Mouse (Mus musculus) forebrain, embryonic 10.5 days (tissue): ENCODE measurements around the gene Mrtfb. TPM values are rescaled to one million over a fixed set of nuclear protein-coding genes. Genes with fewer than 3 reads are reported as not detected.

Experiments
- DNase-seq: peaks from one replicate; pipeline ENCODE4 v3.0.0-alpha.2; 2017; ENCODE audit warnings: low spot score; ENCODE audit errors: extremely low spot score
- H3K27ac ChIP-seq: fragments of 300-500 bp; sonication (generic); 2 replicates; pipeline ENCODE4 v1.5.1; 2016; ENCODE audit warnings: mild to moderate bottlenecking
- H3K27me3 ChIP-seq: fragments of 300-500 bp; sonication (generic); 2 replicates; pipeline ENCODE4 v1.6.1; 2016; ENCODE audit warnings: mild to moderate bottlenecking; ENCODE audit not compliant: poor library complexity, severe bottlenecking
- H3K36me3 ChIP-seq: fragments of 300-500 bp; sonication (generic); replicated peaks from 2 replicates; pipeline ENCODE4 v1.6.1; 2016; ENCODE audit warnings: mild to moderate bottlenecking, moderate library complexity
- H3K4me1 ChIP-seq: fragments of 300-500 bp; sonication (generic); 2 replicates; pipeline ENCODE4 v1.6.1; 2016
- H3K4me3 ChIP-seq: fragments of 300-500 bp; sonication (generic); 2 replicates; pipeline ENCODE4 v1.5.1; 2016; ENCODE audit warnings: mild to moderate bottlenecking, moderate library complexity
- H3K9me3 ChIP-seq: fragments of 300-500 bp; sonication (generic); 2 replicates; pipeline ENCODE4 v1.6.1; 2016; ENCODE audit warnings: mild to moderate bottlenecking, moderate library complexity
- WGBS: fragments of 180-500 bp; shearing (Covaris S2); methylation state at CpG from one replicate; pipeline ENCODE4 v1.1.7; 2016; 5-methylcytosine and 5-hydroxymethylcytosine counted together
- polyA plus RNA-seq: library from polyadenylated mRNA; unstranded; fragments of >200 nt; fragmentation: Nextera tagmentation; extraction: Ambion mirVana; gene quantifications from 2 replicates; pipeline ENCODE4 v1.2.1, GENCODE M21; 2016

Mrtfb gene
- polyA plus RNA-seq, 1 experiment from 2014 or later, result 19.1 TPM

GRCm38 (mm10) chr16:13440468-13440867, 184.2 kb downstream of the Mrtfb start:
- H3K4me3 ChIP-seq, result no peak overlapping the region
- peaks cover 28% of the 10 kb centered on the region for H3K27me3 ChIP-seq
- H3K9me3 ChIP-seq, result no peaks in the 10 kb centered on the region
- H3K4me1 ChIP-seq, result peaks cover 15% of the 10 kb centered on the region
- H3K27ac ChIP-seq, result no peak overlapping the region
- WGBS, result 38% methylated on average over 6 of the region's 6 CpGs
- DNase-seq, result no peak
- H3K36me3 ChIP-seq, result no peaks in the 10 kb centered on the region

GRCm38 (mm10) chr16:13443764-13444163, 187.5 kb downstream of the Mrtfb start:
- no peak for DNase-seq
- H3K27me3 ChIP-seq, result peaks cover 61% of the 10 kb centered on the region
- 79% methylated on average over 1 of the region's 1 CpGs for WGBS

GRCm38 (mm10) chr16:13445461-13445860, 189.2 kb downstream of the Mrtfb start:
- H3K4me1 ChIP-seq, result peaks cover 42% of the 10 kb centered on the region
- H3K27me3 ChIP-seq, result peaks cover 78% of the 10 kb centered on the region
- no peak for DNase-seq
- H3K36me3 ChIP-seq, result no peaks in the 10 kb centered on the region
- no peak overlapping the region for H3K4me3 ChIP-seq
- H3K27ac ChIP-seq, result no peak overlapping the region
- no peaks in the 10 kb centered on the region for H3K9me3 ChIP-seq
- WGBS, result 62% methylated on average over 5 of the region's 5 CpGs

More at GRCm38 (mm10) chr16:13443764-13444163, 187.5 kb downstream of the Mrtfb start:
- Histone ChIP-seq H3K4me3 (no peak overlapping the region), H3K36me3 (no peaks in the 10 kb centered on the region), H3K9me3 (no peaks in the 10 kb centered on the region), H3K4me1 (peaks cover 25% of the 10 kb centered on the region), H3K27ac (no peak overlapping the region)

- peaks cover 50% of the 10 kb centered on the region for H3K4me1 ChIP-seq
- 23% methylated on average over 15 of the region's 15 CpGs for WGBS
- DNase-seq, result no peak
Measured at GRCm38 (mm10) chr16:13446488-13446887, 190.2 kb downstream of the Mrtfb start.

GRCm38 (mm10) chr16:13446971-13447283, 190.6 kb downstream of the Mrtfb start:
- H3K27ac ChIP-seq, result peak overlapping the region; percentile 79; the same call in 1 of the 2 replicates
- no peaks in the 10 kb centered on the region for H3K9me3 ChIP-seq
- DNase-seq, result no peak
- WGBS, result 2% methylated on average over 11 of the region's 11 CpGs
- peak overlapping the region; percentile 76 for H3K4me3 ChIP-seq
- H3K27me3 ChIP-seq, result peaks cover 93% of the 10 kb centered on the region
- no peaks in the 10 kb centered on the region for H3K36me3 ChIP-seq
- H3K4me1 ChIP-seq, result peaks cover 54% of the 10 kb centered on the region

More at GRCm38 (mm10) chr16:13446488-13446887, 190.2 kb downstream of the Mrtfb start:
- Histone ChIP-seq H3K9me3 (no peaks in the 10 kb centered on the region), H3K4me3 (peak overlapping the region; percentile 76), H3K27me3 (peaks cover 88% of the 10 kb centered on the region), H3K27ac (no peak overlapping the region), H3K36me3 (no peaks in the 10 kb centered on the region)

- peak overlapping the region; percentile 76 for H3K4me3 ChIP-seq
- peak overlapping the region; percentile 79 for H3K27ac ChIP-seq
- under 1% methylated on average over 40 of the region's 43 CpGs for WGBS
- H3K27me3 ChIP-seq, result peaks cover 93% of the 10 kb centered on the region
- peak; percentile 61 for DNase-seq
- no peaks in the 10 kb centered on the region for H3K36me3 ChIP-seq
- no peaks in the 10 kb centered on the region for H3K9me3 ChIP-seq
- peaks cover 56% of the 10 kb centered on the region for H3K4me1 ChIP-seq
Measured at GRCm38 (mm10) chr16:13447284-13448050, 191.2 kb downstream of the Mrtfb start.

GRCm38 (mm10) chr16:13448051-13448705, 191.9 kb downstream of the Mrtfb start:
- Histone ChIP-seq H3K4me3 (peak overlapping the region; percentile 76), H3K27ac (peak overlapping the region; percentile 79), H3K27me3 (peaks cover 97% of the 10 kb centered on the region), H3K9me3 (no peaks in the 10 kb centered on the region), H3K4me1 (peaks cover 56% of the 10 kb centered on the region), H3K36me3 (no peaks in the 10 kb centered on the region)
- under 1% methylated on average over 52 of the region's 52 CpGs for WGBS
- peak; percentile 50 for DNase-seq

GRCm38 (mm10) chr16:13448706-13449090, 192.4 kb downstream of the Mrtfb start:
- H3K27ac ChIP-seq, result peak overlapping the region; percentile 79; the same call in 1 of the 2 replicates

GRCm38 (mm10) chr16:13449491-13449890, 193.2 kb downstream of the Mrtfb start:
- WGBS, result 7% methylated on average over 13 of the region's 13 CpGs
- H3K4me3 ChIP-seq, result peak overlapping the region; percentile 23
- H3K27ac ChIP-seq, result no peak overlapping the region
- no peaks in the 10 kb centered on the region for H3K9me3 ChIP-seq
- H3K36me3 ChIP-seq, result no peaks in the 10 kb centered on the region
- H3K27me3 ChIP-seq, result peaks cover 98% of the 10 kb centered on the region
- DNase-seq, result no peak
- H3K4me1 ChIP-seq, result peaks cover 69% of the 10 kb centered on the region

More at GRCm38 (mm10) chr16:13448706-13449090, 192.4 kb downstream of the Mrtfb start:
- no peaks in the 10 kb centered on the region for H3K36me3 ChIP-seq
- peaks cover 61% of the 10 kb centered on the region for H3K4me1 ChIP-seq
- H3K27me3 ChIP-seq, result peaks cover 100% of the 10 kb centered on the region
- DNase-seq, result no peak
- peak overlapping the region; percentile 76 for H3K4me3 ChIP-seq
- no peaks in the 10 kb centered on the region for H3K9me3 ChIP-seq
- WGBS, result 4% methylated on average over 8 of the region's 8 CpGs

- H3K27ac ChIP-seq, result no peak overlapping the region
- peaks cover 81% of the 10 kb centered on the region for H3K4me1 ChIP-seq
- H3K36me3 ChIP-seq, result no peaks in the 10 kb centered on the region
- no peak overlapping the region for H3K4me3 ChIP-seq
- H3K27me3 ChIP-seq, result peaks cover 96% of the 10 kb centered on the region
- DNase-seq, result no peak
- H3K9me3 ChIP-seq, result no peaks in the 10 kb centered on the region
- 26% methylated on average over 7 of the region's 7 CpGs for WGBS
Measured at GRCm38 (mm10) chr16:13450831-13451230, 194.6 kb downstream of the Mrtfb start.

- H3K36me3 ChIP-seq, result no peaks in the 10 kb centered on the region
- no peak overlapping the region for H3K27ac ChIP-seq
- peaks cover 96% of the 10 kb centered on the region for H3K27me3 ChIP-seq
- no peak overlapping the region for H3K4me3 ChIP-seq
- DNase-seq, result no peak
- WGBS, result 78% methylated on average over 4 of the region's 4 CpGs
- H3K4me1 ChIP-seq, result peaks cover 74% of the 10 kb centered on the region
- no peaks in the 10 kb centered on the region for H3K9me3 ChIP-seq
Measured at GRCm38 (mm10) chr16:13451991-13452390, 195.7 kb downstream of the Mrtfb start.

- 84% methylated on average over 7 of the region's 7 CpGs for WGBS
- no peak overlapping the region for H3K4me3 ChIP-seq
- H3K27me3 ChIP-seq, result peaks cover 96% of the 10 kb centered on the region
- DNase-seq, result no peak
- H3K9me3 ChIP-seq, result no peaks in the 10 kb centered on the region
- peaks cover 67% of the 10 kb centered on the region for H3K4me1 ChIP-seq
- no peak overlapping the region for H3K27ac ChIP-seq
- H3K36me3 ChIP-seq, result no peaks in the 10 kb centered on the region
Measured at GRCm38 (mm10) chr16:13452661-13453060, 196.4 kb downstream of the Mrtfb start.

- WGBS, result 6% methylated on average over 10 of the region's 10 CpGs
- no peaks in the 10 kb centered on the region for H3K36me3 ChIP-seq
- no peak overlapping the region; the same call in 1 of the 2 replicates for H3K4me3 ChIP-seq
- peaks cover 91% of the 10 kb centered on the region for H3K27me3 ChIP-seq
- no peak overlapping the region for H3K27ac ChIP-seq
- H3K9me3 ChIP-seq, result no peaks in the 10 kb centered on the region
- peak; percentile 53 for DNase-seq
- peaks cover 53% of the 10 kb centered on the region for H3K4me1 ChIP-seq
Measured at GRCm38 (mm10) chr16:13454026-13454600, 197.8 kb downstream of the Mrtfb start.
